Mouse (Mus musculus) midbrain, embryonic 13.5 days (tissue): Measurements from ENCODE around the gene Unc119b. TPM values are rescaled to one million over a fixed set of nuclear protein-coding genes. Genes with fewer than 3 reads are reported as not detected.
"Not testable (repeated sequence)": the region's sequence is repeated elsewhere in the genome, so short reads cannot be mapped to it uniquely, and the experiment has no call there.

Experiments
- ATAC-seq: fragments of 200-750 bp; cut with Nextera tagmentation; 2 replicates; pipeline ENCODE4 v1.8.0; 2017; ENCODE audit warnings: mild to moderate bottlenecking, moderate TSS enrichment, moderate library complexity
- H3K27ac ChIP-seq: fragments of 300-500 bp; sonication (generic); 2 replicates; pipeline ENCODE4 v1.5.1; 2015; ENCODE audit warnings: inconsistent platforms, mild to moderate bottlenecking, moderate library complexity
- H3K27me3 ChIP-seq: fragments of 300-500 bp; sonication (generic); 2 replicates; pipeline ENCODE4 v1.6.1; 2015; ENCODE audit warnings: mild to moderate bottlenecking, inconsistent platforms
- H3K36me3 ChIP-seq: fragments of 300-500 bp; sonication (generic); 2 replicates; pipeline ENCODE4 v1.6.1; 2015; ENCODE audit warnings: mild to moderate bottlenecking, inconsistent platforms
- H3K4me1 ChIP-seq: fragments of 300-500 bp; sonication (generic); replicated peaks from 2 replicates; pipeline ENCODE4 v1.6.1; 2015; ENCODE audit warnings: inconsistent platforms
- H3K4me2 ChIP-seq: fragments of 300-500 bp; sonication (generic); replicated peaks from 2 replicates; pipeline ENCODE4 v1.6.1; 2015; ENCODE audit warnings: moderate library complexity, mild to moderate bottlenecking, inconsistent platforms
- H3K4me3 ChIP-seq: fragments of 300-500 bp; sonication (generic); replicated peaks from 2 replicates; pipeline ENCODE4 v1.5.1; 2015; ENCODE audit warnings: mild to moderate bottlenecking, inconsistent platforms
- H3K9ac ChIP-seq: fragments of 300-500 bp; sonication (generic); replicated peaks from 2 replicates; pipeline ENCODE4 v1.6.1; 2015; ENCODE audit warnings: mild to moderate bottlenecking, inconsistent platforms
- H3K9me3 ChIP-seq: fragments of 300-500 bp; sonication (generic); 2 replicates; pipeline ENCODE4 v1.6.1; 2016; ENCODE audit warnings: mild to moderate bottlenecking, inconsistent platforms
- WGBS: fragments of 180-500 bp; shearing (Covaris S2); methylation state at CpG from one replicate; pipeline ENCODE4 v1.1.7; 2015; 5-methylcytosine and 5-hydroxymethylcytosine counted together
- polyA plus RNA-seq: library from polyadenylated mRNA; unstranded; fragments of >200 nt; fragmentation: Nextera tagmentation; extraction: Ambion mirVana; gene quantifications from 2 replicates; pipeline ENCODE4 v1.2.1, GENCODE M21; 2015

Gene Unc119b
- polyA plus RNA-seq, 1 experiment from 2014 or later = 43.4 TPM

DNA sequence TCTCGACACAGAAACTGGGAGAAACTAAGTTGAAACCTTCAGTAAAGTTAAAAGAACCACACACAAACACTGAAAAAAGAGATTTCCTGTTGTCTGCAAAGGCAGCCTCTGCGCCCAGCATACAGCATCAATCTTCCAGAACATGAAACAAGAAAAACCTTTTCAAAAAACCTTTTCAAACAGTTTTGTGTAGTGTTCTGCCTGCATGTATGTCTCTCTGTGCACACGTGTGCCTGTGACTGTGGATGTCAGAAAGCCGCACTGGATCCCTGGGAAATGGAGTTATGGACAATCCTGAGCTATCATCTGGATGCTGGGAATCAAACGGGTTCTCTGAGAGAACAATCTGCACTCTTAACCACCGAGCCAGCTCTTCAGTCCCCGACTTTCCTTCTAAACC lies 21.6 kb upstream of the Unc119b start:
- H3K9ac ChIP-seq = peak overlapping the region; percentile 54; the same call in 1 of the 2 replicates
- peak overlapping the region; percentile 93 for H3K4me3 ChIP-seq
- 63% methylated on average over 7 of the region's 7 CpGs for WGBS

GRCm38 (mm10) chr5:115155831-115156230 lies 21.1 kb upstream of the Unc119b start:
- no peak for ATAC-seq
- H3K4me2 ChIP-seq = peak overlapping the region; percentile 96
- H3K27me3 ChIP-seq = no peaks in the 10 kb centered on the region
- peaks cover 2% of the 10 kb centered on the region for H3K36me3 ChIP-seq
- 54% methylated on average over 5 of the region's 5 CpGs for WGBS
- no peak overlapping the region for H3K27ac ChIP-seq
- H3K9ac ChIP-seq = peak overlapping the region; percentile 54
- no peaks in the 10 kb centered on the region for H3K9me3 ChIP-seq
- peaks cover 53% of the 10 kb centered on the region for H3K4me1 ChIP-seq
- peak overlapping the region; percentile 93 for H3K4me3 ChIP-seq

More for the DNA sequence above, 21.6 kb upstream of the Unc119b start:
- Histone ChIP-seq H3K9me3 (no peaks in the 10 kb centered on the region), H3K4me2 (peak overlapping the region; percentile 96), H3K27me3 (no peaks in the 10 kb centered on the region), H3K27ac (no peak overlapping the region), H3K36me3 (no peaks in the 10 kb centered on the region; the same call in 1 of the 2 replicates), H3K4me1 (peaks cover 53% of the 10 kb centered on the region)
- ATAC-seq = no peak

DNA sequence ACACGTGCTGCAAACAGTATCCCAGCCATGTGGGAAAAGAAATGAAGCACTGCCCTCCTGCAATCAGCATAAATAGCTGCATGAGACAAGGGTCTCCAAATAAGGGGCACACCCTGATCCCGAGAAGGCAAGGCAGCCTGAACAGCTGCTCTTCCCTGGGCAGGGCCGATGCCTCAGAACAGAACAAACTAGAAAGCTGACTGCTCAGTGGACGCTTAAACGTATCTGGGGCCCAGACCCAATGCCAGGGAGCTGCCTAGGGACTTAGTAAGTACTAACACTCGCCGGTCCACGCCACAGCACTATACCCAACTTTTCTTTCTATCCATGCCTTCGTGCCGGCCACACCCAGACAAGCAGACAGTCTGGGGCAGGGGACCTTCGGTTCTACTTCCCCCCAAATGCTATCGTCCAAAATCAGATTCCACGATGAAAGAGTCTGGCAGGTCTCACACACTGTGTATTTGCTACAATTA lies 20.4 kb upstream of the Unc119b start:
- H3K9me3 ChIP-seq = no peaks in the 10 kb centered on the region
- no peaks in the 10 kb centered on the region for H3K27me3 ChIP-seq
- H3K4me1 ChIP-seq = peaks cover 53% of the 10 kb centered on the region
- ATAC-seq = no peak
- peaks cover 8% of the 10 kb centered on the region for H3K36me3 ChIP-seq
- H3K27ac ChIP-seq = no peak overlapping the region
- H3K4me3 ChIP-seq = no peak overlapping the region
- peak overlapping the region; percentile 96 for H3K4me2 ChIP-seq
- peak overlapping the region; percentile 54 for H3K9ac ChIP-seq
- WGBS = 78% methylated on average over 13 of the region's 13 CpGs

- H3K27me3 ChIP-seq = no peaks in the 10 kb centered on the region
- no peak overlapping the region for H3K4me3 ChIP-seq
- no peak overlapping the region for H3K27ac ChIP-seq
- peaks cover 35% of the 10 kb centered on the region for H3K36me3 ChIP-seq
- no peak overlapping the region for H3K4me2 ChIP-seq
- H3K9me3 ChIP-seq = no peaks in the 10 kb centered on the region
- no peak for ATAC-seq
- no peak overlapping the region for H3K9ac ChIP-seq
- WGBS = 81% methylated on average over 8 of the region's 8 CpGs
- H3K4me1 ChIP-seq = peaks cover 47% of the 10 kb centered on the region
These were observed 17.6 kb upstream of the Unc119b start for GRCm38 (mm10) chr5:115152132-115152956.

DNA sequence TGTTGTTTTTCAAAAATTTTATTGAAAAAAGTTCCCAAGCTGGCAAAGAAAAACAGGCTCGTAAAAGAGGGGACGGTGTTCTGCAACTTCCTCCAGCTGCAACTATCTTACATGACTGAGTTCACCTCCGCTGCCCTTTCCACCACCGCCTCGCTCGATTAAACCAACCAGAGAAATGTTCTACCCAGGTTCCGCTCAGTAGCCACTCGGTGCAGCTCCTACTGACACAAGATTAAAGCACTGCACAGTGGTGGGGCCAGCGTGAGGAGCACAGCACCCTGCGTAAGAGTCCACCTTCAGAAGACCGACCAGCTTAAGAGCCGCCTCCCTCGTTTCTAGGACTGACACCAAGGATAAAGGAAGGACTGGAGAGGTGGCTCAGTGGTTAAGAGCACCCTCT lies 16.7 kb upstream of the Unc119b start:
- Histone ChIP-seq H3K4me1 (peaks cover 38% of the 10 kb centered on the region), H3K9ac (no peak overlapping the region), H3K9me3 (no peaks in the 10 kb centered on the region), H3K27me3 (no peaks in the 10 kb centered on the region), H3K4me3 (no peak overlapping the region), H3K36me3 (peaks cover 44% of the 10 kb centered on the region), H3K27ac (no peak overlapping the region), H3K4me2 (no peak overlapping the region)
- 88% methylated on average over 13 of the region's 13 CpGs for WGBS
- ATAC-seq = no peak

DNA sequence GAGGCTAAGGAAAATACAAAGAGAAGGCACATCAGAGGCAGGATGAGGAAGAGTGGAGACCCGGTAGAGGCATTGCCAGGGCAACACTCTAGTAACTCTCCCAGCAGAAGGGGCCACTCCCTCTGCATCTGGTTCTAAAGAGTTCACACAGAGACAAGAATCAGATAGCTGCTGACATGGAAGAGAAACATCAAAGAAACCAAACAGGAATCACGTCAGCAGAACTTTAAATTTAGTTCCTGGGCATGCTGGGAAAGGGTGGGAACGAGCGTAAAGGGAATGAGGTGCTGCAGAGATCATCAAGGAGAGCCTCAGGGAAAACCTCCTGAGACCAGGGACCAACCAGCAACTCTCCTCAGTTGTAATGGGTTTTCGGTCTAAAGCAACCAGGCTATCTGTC lies 16.2 kb upstream of the Unc119b start:
- no peak overlapping the region for H3K9ac ChIP-seq
- H3K9me3 ChIP-seq = no peaks in the 10 kb centered on the region
- no peak overlapping the region for H3K4me3 ChIP-seq
- no peak overlapping the region for H3K4me2 ChIP-seq
- peaks cover 48% of the 10 kb centered on the region for H3K36me3 ChIP-seq
- H3K27ac ChIP-seq = no peak overlapping the region
- ATAC-seq = no peak
- peaks cover 33% of the 10 kb centered on the region for H3K4me1 ChIP-seq
- 92% methylated on average over 5 of the region's 5 CpGs for WGBS
- H3K27me3 ChIP-seq = no peaks in the 10 kb centered on the region

DNA sequence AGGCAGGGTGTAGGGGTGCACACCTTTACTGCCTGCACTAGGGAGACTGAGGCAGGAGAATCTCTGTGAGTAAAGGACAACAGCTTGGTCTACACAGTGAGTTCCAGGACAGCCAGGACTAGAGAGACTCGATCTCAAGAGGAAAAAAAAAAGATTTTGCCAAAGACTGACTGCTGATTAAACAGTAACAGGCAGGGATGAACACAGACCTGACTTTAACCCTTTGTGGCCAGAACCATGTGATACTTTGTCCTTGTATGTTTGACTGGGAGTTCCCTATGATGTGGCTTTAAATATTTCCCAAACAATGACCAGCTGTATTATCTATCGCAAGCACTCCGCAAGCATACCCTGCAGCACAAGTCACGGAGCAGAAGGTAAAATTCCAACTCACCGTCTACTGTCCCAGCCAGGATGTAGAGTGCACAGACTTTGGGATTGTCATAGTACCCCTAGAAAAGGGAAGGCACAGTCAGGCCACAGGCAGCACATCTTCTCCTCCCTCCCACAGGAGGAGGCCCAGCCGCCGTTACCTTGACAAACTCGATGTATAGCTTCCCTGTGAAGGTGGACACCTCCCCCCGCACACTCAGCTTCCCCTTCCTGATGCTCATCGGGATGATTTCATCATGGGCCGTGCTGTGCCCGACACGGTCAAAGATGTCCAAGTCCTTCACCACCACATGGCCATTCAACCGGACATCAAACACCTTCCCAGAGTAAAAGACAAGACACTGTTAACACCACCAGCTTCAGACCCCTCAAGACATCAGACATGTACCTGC lies 15.1 kb upstream of the Unc119b start:
- no peak overlapping the region for H3K4me2 ChIP-seq
- H3K27ac ChIP-seq = no peak overlapping the region
- H3K4me1 ChIP-seq = peaks cover 22% of the 10 kb centered on the region
- 93% methylated on average over 14 of the region's 14 CpGs for WGBS
- H3K9me3 ChIP-seq = no peaks in the 10 kb centered on the region
- no peak overlapping the region for H3K9ac ChIP-seq
- H3K4me3 ChIP-seq = no peak overlapping the region
- peaks cover 60% of the 10 kb centered on the region for H3K36me3 ChIP-seq
- no peak for ATAC-seq
- no peaks in the 10 kb centered on the region for H3K27me3 ChIP-seq

- H3K9me3 ChIP-seq, H3K27me3 ChIP-seq, H3K4me3 ChIP-seq, H3K9ac ChIP-seq, ATAC-seq, H3K4me2 ChIP-seq, H3K27ac ChIP-seq: not testable (repeated sequence)
- no CpG with 5 or more reads among the region's 1 CpGs for WGBS
- H3K36me3 ChIP-seq = peaks cover 69% of the 10 kb centered on the region
- H3K4me1 ChIP-seq = peaks cover 13% of the 10 kb centered on the region
These were observed 14.1 kb upstream of the Unc119b start for GRCm38 (mm10) chr5:115148872-115149271.

- Histone ChIP-seq H3K4me1 (peaks cover 11% of the 10 kb centered on the region; the same call in 1 of the 2 replicates), H3K36me3 (peaks cover 69% of the 10 kb centered on the region), H3K27me3 (no peaks in the 10 kb centered on the region), H3K27ac (no peak overlapping the region), H3K9ac (no peak overlapping the region), H3K9me3 (no peaks in the 10 kb centered on the region), H3K4me2 (no peak overlapping the region), H3K4me3 (no peak overlapping the region)
- ATAC-seq = no peak
- WGBS = 92% methylated on average over 8 of the region's 8 CpGs
These were observed 13.6 kb upstream of the Unc119b start for GRCm38 (mm10) chr5:115148378-115148777.

GRCm38 (mm10) chr5:115147388-115147787 lies 12.6 kb upstream of the Unc119b start:
- no peak for ATAC-seq
- Histone ChIP-seq H3K4me1 (peaks cover 1% of the 10 kb centered on the region; the same call in 1 of the 2 replicates), H3K27ac (no peak overlapping the region), H3K36me3 (peaks cover 69% of the 10 kb centered on the region), H3K9ac (no peak overlapping the region), H3K4me3 (no peak overlapping the region), H3K9me3 (no peaks in the 10 kb centered on the region), H3K4me2 (no peak overlapping the region), H3K27me3 (no peaks in the 10 kb centered on the region)
- WGBS = 92% methylated on average over 3 of the region's 3 CpGs

DNA sequence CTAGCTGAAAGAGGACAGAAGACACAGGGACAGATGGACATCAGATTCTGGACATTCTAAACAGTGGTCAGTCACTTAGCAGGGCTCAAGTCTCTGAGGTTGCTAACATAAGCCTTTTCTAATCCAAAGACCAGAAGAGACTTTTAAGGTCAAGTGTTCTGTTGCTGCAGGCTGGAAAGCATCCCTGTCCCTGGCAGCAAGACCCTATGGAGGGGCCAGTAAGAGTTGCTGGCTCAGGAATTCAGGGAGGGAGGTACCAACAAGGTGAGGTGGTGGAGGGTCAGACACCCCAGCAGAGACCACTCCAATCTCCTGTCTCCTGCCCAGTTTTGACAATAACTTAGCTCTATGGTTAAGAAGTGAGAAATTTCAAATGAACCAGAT lies 12.0 kb upstream of the Unc119b start:
- no peak overlapping the region for H3K4me3 ChIP-seq
- H3K9me3 ChIP-seq = no peaks in the 10 kb centered on the region
- no peak overlapping the region for H3K4me2 ChIP-seq
- no peaks in the 10 kb centered on the region for H3K4me1 ChIP-seq
- H3K9ac ChIP-seq = no peak overlapping the region
- ATAC-seq = no peak
- H3K27ac ChIP-seq = no peak overlapping the region
- H3K27me3 ChIP-seq = no peaks in the 10 kb centered on the region
- H3K36me3 ChIP-seq = peaks cover 69% of the 10 kb centered on the region
